Mouse (Mus musculus) midbrain, postnatal 0 days (tissue): ENCODE results near the gene Cers6. TPM values are rescaled to one million over a fixed set of nuclear protein-coding genes. Genes with fewer than 3 reads are reported as not detected.
A peak's percentile ranks its signal among the peaks of the same experiment; 100 is the strongest.

Source experiments
- ATAC-seq: fragments of 200-750 bp; cut with Nextera tagmentation; 2 replicates; pipeline ENCODE4 v1.8.0; 2017; ENCODE audit warnings: moderate number of reproducible peaks, mild to moderate bottlenecking, moderate TSS enrichment, moderate library complexity; ENCODE audit not compliant: low FRiP score
- DNase-seq: peaks from one replicate; pipeline ENCODE4 v3.0.0-alpha.2; 2015; ENCODE audit warnings: low spot score
- H3K27ac ChIP-seq: fragments of 300-500 bp; sonication (generic); 2 replicates; pipeline ENCODE4 v1.5.1; 2014; ENCODE audit warnings: low read depth, mild to moderate bottlenecking, low read length, mixed read lengths
- H3K27me3 ChIP-seq: fragments of 300-500 bp; sonication (generic); 2 replicates; pipeline ENCODE4 v1.6.1; 2014; ENCODE audit warnings: low read length, control low read depth, mixed read lengths; ENCODE audit not compliant: insufficient read depth
- H3K36me3 ChIP-seq: fragments of 300-500 bp; sonication (generic); 2 replicates; pipeline ENCODE4 v1.6.1; 2014; ENCODE audit warnings: low read length, control low read depth, mixed read lengths; ENCODE audit not compliant: insufficient read depth
- H3K4me1 ChIP-seq: fragments of 300-500 bp; sonication (generic); 2 replicates; pipeline ENCODE4 v1.6.1; 2014; ENCODE audit warnings: mild to moderate bottlenecking, control low read depth, antibody characterized with exemption, low read length, mixed read lengths; ENCODE audit not compliant: insufficient read depth
- H3K4me2 ChIP-seq: fragments of 300-500 bp; sonication (generic); 2 replicates; pipeline ENCODE4 v1.6.1; 2014; ENCODE audit warnings: low read depth, mild to moderate bottlenecking, low read length, mixed read lengths; ENCODE audit not compliant: poor library complexity, severe bottlenecking
- H3K4me3 ChIP-seq: fragments of 300-500 bp; sonication (generic); 2 replicates; pipeline ENCODE4 v1.5.1; 2014; ENCODE audit warnings: low read depth, mild to moderate bottlenecking, low read length, moderate library complexity
- H3K9ac ChIP-seq: fragments of 300-500 bp; sonication (generic); replicated peaks from 2 replicates; pipeline ENCODE4 v1.6.1; 2014; ENCODE audit warnings: mild to moderate bottlenecking, low read length, moderate library complexity, mixed read lengths; ENCODE audit not compliant: poor library complexity, severe bottlenecking
- H3K9me3 ChIP-seq: fragments of 300-500 bp; sonication (generic); 2 replicates; pipeline ENCODE4 v1.6.1; 2016; ENCODE audit warnings: low read length, control low read depth
- CTCF ChIP-seq: IDR thresholded peaks from 2 replicates; pipeline ENCODE4 v1.5.1; 2016; ENCODE audit warnings: antibody characterized with exemption, mild to moderate bottlenecking
- WGBS: fragments of 180-500 bp; shearing (Covaris S2); extraction: QIAGEN DNeasy Blood & Tissue Kit; methylation state at CpG from one replicate; pipeline ENCODE4 v1.1.7; 2014; 5-methylcytosine and 5-hydroxymethylcytosine counted together
- polyA plus RNA-seq: library from polyadenylated mRNA; unstranded; fragments of >200 nt; fragmentation: Nextera tagmentation; extraction: Ambion mirVana; gene quantifications from 2 replicates; pipeline ENCODE4 v1.2.1, GENCODE M21; 2015
- total RNA-seq: library from RNA; depleted of rRNA; stranded (reverse); fragments of >200 nt; gene quantifications from 2 replicates; pipeline ENCODE4 v1.2.3, GENCODE M21; 2014

Cers6 gene
- total and polyA plus RNA-seq, 2 experiments from 2014 or later = 29.8 to 57.1 TPM

DNA sequence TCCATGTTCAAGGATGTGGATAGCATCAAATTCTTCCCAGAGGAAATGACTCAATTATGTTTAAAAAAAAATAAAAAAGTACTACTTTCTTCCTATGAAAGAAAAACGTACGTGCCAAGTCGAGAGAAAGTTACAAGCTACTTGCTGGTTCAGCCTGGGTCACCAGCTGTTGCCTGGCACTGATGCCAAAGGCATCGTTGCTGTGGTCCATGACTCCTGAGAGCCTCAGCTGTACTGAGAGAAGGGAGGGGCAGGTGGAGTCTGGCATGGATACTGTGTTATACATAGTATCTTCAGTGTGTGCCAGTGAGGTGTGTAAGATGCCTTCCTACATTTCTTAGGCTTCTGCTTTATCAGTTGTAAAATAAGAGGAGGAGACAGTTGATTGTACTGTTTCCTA, 277.5 kb downstream of the Cers6 start:
- Histone ChIP-seq H3K27me3 (no peaks in the 10 kb centered on the region), H3K36me3 (no peaks in the 10 kb centered on the region), H3K4me3 (no peak overlapping the region), H3K4me1 (no peaks in the 10 kb centered on the region), H3K9ac (no peak overlapping the region), H3K27ac (no peak overlapping the region), H3K9me3 (no peaks in the 10 kb centered on the region), H3K4me2 (no peak overlapping the region)
- DNase-seq (peak; percentile 40), ATAC-seq (no peak)
- 76% methylated on average over 4 of the region's 4 CpGs for WGBS
- TF ChIP-seq CTCF = no peak

DNA sequence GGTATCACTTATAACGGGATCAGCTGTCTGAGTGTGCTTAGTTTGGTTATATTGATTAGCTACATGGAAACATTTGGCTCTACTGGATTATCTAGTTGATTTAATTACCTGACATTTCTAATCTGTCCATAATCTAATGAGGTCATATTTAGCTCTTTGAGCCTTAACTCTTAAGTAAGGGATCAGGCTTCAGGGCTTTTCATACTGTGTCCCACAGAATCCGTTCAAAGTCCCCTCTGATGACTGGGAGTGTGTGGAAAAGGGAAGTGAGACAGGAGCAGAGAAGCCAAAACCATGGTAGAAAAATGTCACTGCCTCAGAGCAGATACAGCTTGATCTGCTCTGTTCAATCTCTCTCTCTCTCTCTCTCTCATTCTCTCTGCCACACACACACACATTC, 279.0 kb downstream of the Cers6 start:
- H3K9me3 ChIP-seq = no peaks in the 10 kb centered on the region
- no peaks in the 10 kb centered on the region for H3K27me3 ChIP-seq
- no peak overlapping the region for H3K4me2 ChIP-seq
- H3K36me3 ChIP-seq = no peaks in the 10 kb centered on the region
- no peaks in the 10 kb centered on the region for H3K4me1 ChIP-seq
- no peak overlapping the region for H3K4me3 ChIP-seq
- WGBS = 50% methylated on average over 2 of the region's 2 CpGs
- no peak for DNase-seq
- H3K9ac ChIP-seq = no peak overlapping the region
- no peak overlapping the region for H3K27ac ChIP-seq
- no peak for ATAC-seq
- TF ChIP-seq CTCF = no peak

DNA sequence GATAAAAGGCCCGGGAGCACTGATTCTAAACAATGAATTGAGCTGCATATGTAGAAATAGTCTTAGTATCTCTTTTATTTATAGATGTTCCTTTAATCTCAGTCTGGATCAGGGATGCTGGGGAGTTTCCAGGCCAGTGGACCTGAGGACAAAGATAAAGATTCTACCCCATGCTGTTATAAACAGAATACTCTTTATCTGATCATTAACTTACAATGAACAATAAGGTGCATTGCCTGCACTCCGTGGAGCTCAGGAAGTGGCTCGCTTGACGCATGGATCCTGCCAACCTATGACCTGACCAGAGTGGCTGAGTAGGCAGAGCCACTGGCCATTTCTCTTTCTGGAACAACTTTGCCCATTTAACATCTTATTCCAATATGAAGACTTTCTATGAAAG, 279.6 kb downstream of the Cers6 start:
- Histone ChIP-seq H3K4me3 (no peak overlapping the region), H3K27me3 (no peaks in the 10 kb centered on the region), H3K4me2 (no peak overlapping the region), H3K36me3 (no peaks in the 10 kb centered on the region), H3K4me1 (no peaks in the 10 kb centered on the region), H3K9me3 (no peaks in the 10 kb centered on the region), H3K27ac (no peak overlapping the region), H3K9ac (no peak overlapping the region)
- 63% methylated on average over 4 of the region's 4 CpGs for WGBS
- DNase-seq (no peak), ATAC-seq (no peak)
- TF ChIP-seq CTCF = no peak

DNA sequence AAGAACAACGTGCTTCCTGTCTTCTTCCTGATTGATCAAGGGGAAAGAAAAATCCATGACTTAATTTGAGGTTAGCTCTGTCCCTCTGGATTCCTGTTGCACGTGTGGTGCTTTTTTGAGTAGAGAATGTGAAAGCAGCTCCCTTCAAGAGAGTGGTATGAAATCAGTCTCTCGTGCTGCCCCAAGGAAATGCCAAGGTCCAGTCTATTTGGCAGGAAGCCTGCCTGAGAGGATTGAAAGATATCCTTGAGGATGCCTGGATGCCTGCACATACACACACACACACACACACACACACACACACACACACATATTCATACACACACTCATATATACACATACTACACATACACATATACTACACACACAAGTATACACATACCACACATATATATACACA, 287.4 kb downstream of the Cers6 start:
- Histone ChIP-seq H3K9me3 (no peaks in the 10 kb centered on the region), H3K27ac (no peak overlapping the region), H3K36me3 (no peaks in the 10 kb centered on the region), H3K4me2 (no peak overlapping the region), H3K4me1 (no peaks in the 10 kb centered on the region), H3K4me3 (no peak overlapping the region), H3K27me3 (no peaks in the 10 kb centered on the region), H3K9ac (no peak overlapping the region)
- ATAC-seq (no peak), DNase-seq (no peak)
- no peak for TF ChIP-seq CTCF
- WGBS = 51% methylated on average over 3 of the region's 3 CpGs

DNA sequence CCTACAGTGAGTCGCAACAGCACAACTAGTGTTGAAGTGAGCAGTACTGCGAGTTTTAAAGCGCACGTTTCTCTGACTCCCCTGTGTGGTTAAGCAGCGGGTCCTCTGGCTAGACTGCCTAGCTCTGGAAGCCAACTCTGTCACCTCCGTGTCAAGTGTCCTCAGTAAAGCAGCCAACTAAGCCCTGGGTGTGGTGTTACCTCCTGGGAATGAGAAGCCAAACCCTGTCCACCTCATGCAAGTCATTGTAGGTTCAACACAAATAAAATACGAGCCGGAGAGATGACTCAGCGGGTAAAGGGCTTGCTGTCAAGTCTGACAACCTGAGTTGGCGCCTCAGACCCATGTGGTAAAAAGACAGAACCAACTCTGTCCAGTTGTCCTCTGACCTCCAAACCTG, 287.9 kb downstream of the Cers6 start:
- ATAC-seq = no peak
- Histone ChIP-seq H3K4me1 (no peaks in the 10 kb centered on the region), H3K36me3 (no peaks in the 10 kb centered on the region), H3K4me3 (no peak overlapping the region), H3K4me2 (no peak overlapping the region), H3K27ac (no peak overlapping the region), H3K9ac (no peak overlapping the region), H3K9me3 (no peaks in the 10 kb centered on the region), H3K27me3 (no peaks in the 10 kb centered on the region)
- WGBS = 92% methylated on average over 10 of the region's 10 CpGs
- no peak for DNase-seq
- no peak for TF ChIP-seq CTCF

DNA sequence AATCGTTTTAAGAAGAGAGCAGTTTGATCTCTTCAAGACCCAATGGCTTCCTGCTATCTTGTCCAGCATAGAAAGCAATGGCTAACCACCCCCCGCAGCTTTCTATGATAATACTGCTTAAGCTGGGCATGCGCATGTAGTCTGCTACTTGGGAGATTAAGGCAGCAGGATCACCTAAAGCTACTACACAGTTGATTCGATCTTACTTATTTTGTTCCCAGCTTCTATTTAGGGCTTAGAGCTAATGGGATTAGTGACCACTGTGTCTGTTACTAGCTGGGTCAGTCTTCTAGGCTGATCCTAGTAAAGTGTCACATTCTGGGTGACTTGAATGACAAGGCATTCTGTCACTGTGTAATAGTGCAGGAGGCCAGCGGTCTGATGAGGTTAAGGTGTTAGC, 289.6 kb downstream of the Cers6 start:
- Histone ChIP-seq H3K27ac (no peak overlapping the region), H3K4me2 (no peak overlapping the region), H3K4me3 (no peak overlapping the region), H3K9ac (no peak overlapping the region), H3K4me1 (no peaks in the 10 kb centered on the region), H3K36me3 (no peaks in the 10 kb centered on the region), H3K9me3 (no peaks in the 10 kb centered on the region), H3K27me3 (no peaks in the 10 kb centered on the region)
- no peak for TF ChIP-seq CTCF
- DNase-seq (no peak), ATAC-seq (no peak)
- WGBS = 28% methylated on average over 5 of the region's 5 CpGs
